Mouse (Mus musculus): Measurements from ENCODE around the gene Cmpk2. TPM values are rescaled to one million over a fixed set of nuclear protein-coding genes. Genes with fewer than 3 reads are reported as not detected.

Gene Cmpk2
- polyA plus RNA-seq, 1 experiment: 16.7 TPM

DNA sequence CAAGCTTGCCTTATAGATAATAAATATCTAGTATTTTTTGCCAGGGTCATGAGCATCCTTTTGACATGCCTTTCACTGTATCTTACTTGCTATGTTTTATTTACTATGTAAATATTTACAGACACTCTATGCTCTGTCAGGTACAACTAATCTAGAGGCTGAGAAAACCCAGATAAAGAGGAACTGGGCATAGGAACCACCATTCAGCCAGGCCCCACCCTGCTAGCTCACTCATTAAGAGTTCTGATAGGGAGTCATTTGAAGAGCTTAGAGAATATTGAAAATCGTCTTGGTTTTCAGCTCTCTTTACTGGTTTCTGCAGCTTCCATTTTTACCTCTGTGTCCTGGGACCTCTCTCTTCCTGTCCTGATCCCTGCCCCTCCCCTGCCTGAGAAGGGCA, 17.9 kb upstream of the Cmpk2 start:
- no peak for TF ChIP-seq CTCF (IDR thresholded peaks at IDR 0.05; ENCODE audit: extremely low read depth, insufficient read depth, low read length)
- Histone ChIP-seq H3K4me1 (ENCODE audit: control insufficient read depth, insufficient read depth, low read length) (no peaks in the 10 kb centered on the region), H3K4me3 (ENCODE audit: insufficient read depth, low read length) (no peak overlapping the region), H3K27ac (ENCODE audit: insufficient read depth, low read length) (no peak overlapping the region)

DNA sequence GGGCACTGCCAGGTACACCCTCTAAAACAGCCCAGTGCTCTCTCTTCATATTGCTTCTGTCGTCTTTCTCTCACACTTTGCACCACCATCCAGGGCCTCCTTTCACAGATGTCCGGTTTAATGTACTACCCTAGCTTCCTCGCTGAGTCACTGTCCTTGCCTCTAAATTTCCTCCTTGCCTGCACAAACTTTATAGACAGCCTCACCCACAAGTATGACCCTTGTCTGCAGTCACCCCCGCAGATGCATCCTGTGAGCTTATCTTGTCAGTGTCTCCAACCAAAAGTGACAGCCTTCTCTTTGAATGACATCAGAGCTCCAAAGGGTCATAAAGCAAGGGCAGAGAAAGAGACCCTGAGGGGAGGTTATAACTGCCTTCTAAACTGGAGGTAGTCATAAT, 16.1 kb upstream of the Cmpk2 start:
- no peak for TF ChIP-seq POLR2A (IDR thresholded peaks at IDR 0.05; ENCODE audit: extremely low read depth, insufficient read depth, low read length)
- TF ChIP-seq CTCF (IDR thresholded peaks at IDR 0.05; ENCODE audit: extremely low read depth, insufficient read depth, low read length): no peak
- Histone ChIP-seq H3K27ac (ENCODE audit: insufficient read depth, low read length) (no peak overlapping the region), H3K4me1 (ENCODE audit: control insufficient read depth, insufficient read depth, low read length) (no peaks in the 10 kb centered on the region), H3K4me3 (ENCODE audit: insufficient read depth, low read length) (no peak overlapping the region)

DNA sequence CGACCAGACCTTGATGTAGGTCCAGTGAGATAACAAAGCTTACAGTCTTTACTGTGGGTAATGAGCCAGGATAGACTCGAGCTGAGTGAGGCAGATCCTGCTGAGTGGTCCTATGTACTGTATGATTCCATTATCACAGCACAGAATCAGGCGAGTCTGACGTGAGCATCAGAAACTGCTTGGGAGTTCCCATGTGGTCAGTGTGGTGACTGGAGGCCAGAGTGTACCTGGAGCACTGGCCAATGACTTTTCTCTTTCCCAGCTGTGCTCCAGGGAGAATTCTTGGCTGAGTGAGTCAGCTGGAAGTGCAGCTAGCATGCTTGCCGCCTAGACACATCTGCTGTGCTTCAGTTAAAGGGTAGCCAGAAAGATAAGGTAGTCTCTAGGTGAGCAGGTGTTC, 14.3 kb upstream of the Cmpk2 start:
- H3K27ac ChIP-seq (ENCODE audit: insufficient read depth, low read length): no peak overlapping the region

DNA sequence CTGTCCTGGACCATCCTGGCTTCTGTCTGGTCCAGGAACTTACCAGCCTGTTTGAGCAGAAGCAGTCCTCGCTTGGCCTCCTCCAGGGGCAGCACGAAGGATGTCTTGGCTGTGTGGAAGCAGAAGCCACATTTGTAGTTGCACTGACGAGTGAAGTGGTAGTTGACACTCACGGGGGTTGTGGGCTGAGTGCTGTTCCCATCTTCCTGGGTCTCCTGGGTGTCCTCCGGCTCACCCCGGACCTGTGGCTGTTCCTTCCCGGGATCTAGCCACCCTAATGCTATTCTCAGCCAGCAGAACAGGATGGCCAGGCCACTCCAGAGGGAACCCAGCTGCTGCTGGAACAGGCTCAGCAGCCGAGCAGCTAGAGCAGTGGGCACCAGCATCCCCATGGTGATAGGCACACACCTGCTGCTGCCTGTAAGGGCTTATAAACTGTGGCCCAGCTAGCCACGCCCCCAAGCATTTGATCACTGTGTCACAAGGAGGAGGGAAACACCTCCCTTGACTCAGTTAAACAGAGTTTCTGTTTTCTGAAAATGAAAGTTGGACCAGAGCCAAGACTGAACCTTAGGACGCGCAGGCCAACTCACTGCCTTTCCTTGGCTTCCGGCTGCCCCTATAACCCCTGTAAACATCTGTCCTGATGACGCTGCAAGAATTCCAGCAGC, 12.8 kb upstream of the Cmpk2 start, which contains the start of gene Rsad2:
Gene Rsad2, minus strand, starts transcription at position 425 of the 671 bp plus-strand sequence.
- Histone ChIP-seq H3K27ac (ENCODE audit: insufficient read depth, low read length) (no peak within 1 kb of the TSS), H3K4me3 (ENCODE audit: insufficient read depth, low read length) (peak within 1 kb of the TSS; percentile 6; the same call in 1 of the 2 replicates), H3K4me1 (ENCODE audit: control insufficient read depth, insufficient read depth, low read length) (no peaks in the 10 kb centered on the region)
- TF ChIP-seq CTCF (IDR thresholded peaks at IDR 0.05; ENCODE audit: extremely low read depth, insufficient read depth, low read length) (no peak), POLR2A (IDR thresholded peaks at IDR 0.05; ENCODE audit: extremely low read depth, insufficient read depth, low read length) (no peak)

More for the DNA sequence above, 14.3 kb upstream of the Cmpk2 start:
- H3K4me3 ChIP-seq (ENCODE audit: insufficient read depth, low read length): no peak overlapping the region
- TF ChIP-seq POLR2A (IDR thresholded peaks at IDR 0.05; ENCODE audit: extremely low read depth, insufficient read depth, low read length): no peak
- TF ChIP-seq CTCF (IDR thresholded peaks at IDR 0.05; ENCODE audit: extremely low read depth, insufficient read depth, low read length): no peak
- H3K4me1 ChIP-seq (ENCODE audit: control insufficient read depth, insufficient read depth, low read length): no peaks in the 10 kb centered on the region

DNA sequence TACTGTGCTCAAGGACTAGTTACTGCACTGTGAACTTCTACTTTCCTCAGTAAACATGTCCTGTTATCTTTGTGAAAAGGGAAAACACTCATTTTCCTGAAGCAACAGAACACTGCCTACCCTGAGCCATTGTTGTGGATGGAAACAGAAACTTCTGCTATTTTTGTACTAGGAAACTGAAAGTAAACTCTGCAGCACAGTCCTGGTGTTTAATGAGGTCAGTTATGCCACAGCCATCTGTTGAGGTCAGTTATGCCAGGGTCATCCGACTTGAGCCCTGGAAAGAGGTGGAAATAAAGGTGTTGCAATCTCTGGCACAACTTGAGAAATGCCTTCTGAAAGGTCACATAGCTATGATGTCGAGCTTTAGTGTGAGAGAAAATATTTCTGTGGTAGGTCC, 8.9 kb upstream of the Cmpk2 start:
- H3K4me3 ChIP-seq (ENCODE audit: insufficient read depth, low read length): no peak overlapping the region
- H3K4me1 ChIP-seq (ENCODE audit: control insufficient read depth, insufficient read depth, low read length): no peaks in the 10 kb centered on the region
- no peak for TF ChIP-seq POLR2A (IDR thresholded peaks at IDR 0.05; ENCODE audit: extremely low read depth, insufficient read depth, low read length)
- no peak for TF ChIP-seq CTCF (IDR thresholded peaks at IDR 0.05; ENCODE audit: extremely low read depth, insufficient read depth, low read length)
- H3K27ac ChIP-seq (ENCODE audit: insufficient read depth, low read length): 0 out of 2 replicates have a peak overlapping the region, but pooled peaks have one; percentile 7

DNA sequence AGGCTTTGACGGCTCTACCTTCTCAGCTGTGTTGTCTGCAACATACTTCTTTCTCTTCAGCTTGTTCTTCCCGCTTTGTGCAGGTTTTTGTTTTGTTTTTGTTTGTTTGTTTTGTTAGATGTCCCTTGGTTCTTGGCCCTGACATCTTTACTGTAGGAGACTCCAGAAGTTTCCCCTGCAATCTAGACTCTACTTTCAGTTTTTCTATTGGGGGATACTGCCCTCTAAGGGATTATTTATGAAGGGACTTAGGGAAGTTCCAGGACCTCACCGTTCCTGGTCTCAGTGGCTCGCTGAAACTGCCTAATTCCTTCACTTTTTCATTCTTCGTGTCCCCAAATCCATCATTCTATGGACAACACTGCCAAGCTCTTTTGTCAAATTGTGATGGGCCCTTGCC, 3.4 kb upstream of the Cmpk2 start:
- no peak overlapping the region for H3K4me3 ChIP-seq (ENCODE audit: insufficient read depth, low read length)
- no peak for TF ChIP-seq CTCF (IDR thresholded peaks at IDR 0.05; ENCODE audit: extremely low read depth, insufficient read depth, low read length)
- H3K27ac ChIP-seq (ENCODE audit: insufficient read depth, low read length): no peak overlapping the region
- no peaks in the 10 kb centered on the region for H3K4me1 ChIP-seq (ENCODE audit: control insufficient read depth, insufficient read depth, low read length)

DNA sequence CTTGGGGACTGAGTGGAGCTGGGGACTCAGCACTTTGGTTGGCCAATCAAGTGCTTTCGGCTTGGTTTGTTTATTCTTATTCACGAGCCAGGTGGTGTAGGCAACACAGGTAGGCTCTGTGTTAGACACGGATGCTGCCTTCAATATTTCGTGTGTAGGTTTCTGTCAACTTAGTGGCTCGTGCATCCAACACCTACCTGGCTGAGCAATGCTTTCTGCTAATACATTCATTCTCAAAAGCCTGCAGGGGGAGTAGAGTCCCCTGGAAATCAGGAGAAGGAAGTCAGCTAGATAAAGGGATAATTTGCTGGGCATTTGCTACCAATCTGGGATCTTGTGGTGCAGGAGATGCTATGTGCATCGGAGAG, 1.0 kb downstream of the Cmpk2 start:
- Histone ChIP-seq H3K4me1 (ENCODE audit: control insufficient read depth, insufficient read depth, low read length) (peaks cover 6% of the 10 kb centered on the region; the same call in 1 of the 2 replicates), H3K27ac (ENCODE audit: insufficient read depth, low read length) (no peak overlapping the region), H3K4me3 (ENCODE audit: insufficient read depth, low read length) (peak overlapping the region; percentile 47)
- TF ChIP-seq POLR2A (IDR thresholded peaks at IDR 0.05; ENCODE audit: extremely low read depth, insufficient read depth, low read length) (no peak), CTCF (IDR thresholded peaks at IDR 0.05; ENCODE audit: extremely low read depth, insufficient read depth, low read length) (no peak)

DNA sequence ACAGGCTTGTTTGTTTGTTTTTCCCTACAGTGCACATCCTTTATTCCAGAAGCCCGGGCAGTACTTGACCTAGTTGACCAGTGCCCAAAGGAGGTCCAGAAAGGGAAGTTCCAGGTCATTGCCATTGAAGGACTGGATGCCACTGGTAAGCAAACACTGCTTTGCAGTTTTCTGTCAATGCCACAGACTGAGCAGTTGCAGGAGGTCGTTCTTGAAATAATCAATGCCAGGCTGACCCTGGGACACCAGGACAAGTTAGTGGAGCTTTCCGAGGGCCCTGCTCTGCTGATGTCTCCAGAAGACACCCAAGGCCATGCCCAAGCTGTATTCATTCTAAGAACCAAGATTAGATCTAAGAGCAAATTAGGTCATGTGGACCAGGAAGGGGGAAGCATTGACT, 2.4 kb downstream of the Cmpk2 start:
- TF ChIP-seq CTCF (IDR thresholded peaks at IDR 0.05; ENCODE audit: extremely low read depth, insufficient read depth, low read length) (no peak), POLR2A (IDR thresholded peaks at IDR 0.05; ENCODE audit: extremely low read depth, insufficient read depth, low read length) (no peak)
- H3K4me1 ChIP-seq (ENCODE audit: control insufficient read depth, insufficient read depth, low read length): peaks cover 6% of the 10 kb centered on the region; the same call in 1 of the 2 replicates
- H3K27ac ChIP-seq (ENCODE audit: insufficient read depth, low read length): no peak overlapping the region
- H3K4me3 ChIP-seq (ENCODE audit: insufficient read depth, low read length): no peak overlapping the region

DNA sequence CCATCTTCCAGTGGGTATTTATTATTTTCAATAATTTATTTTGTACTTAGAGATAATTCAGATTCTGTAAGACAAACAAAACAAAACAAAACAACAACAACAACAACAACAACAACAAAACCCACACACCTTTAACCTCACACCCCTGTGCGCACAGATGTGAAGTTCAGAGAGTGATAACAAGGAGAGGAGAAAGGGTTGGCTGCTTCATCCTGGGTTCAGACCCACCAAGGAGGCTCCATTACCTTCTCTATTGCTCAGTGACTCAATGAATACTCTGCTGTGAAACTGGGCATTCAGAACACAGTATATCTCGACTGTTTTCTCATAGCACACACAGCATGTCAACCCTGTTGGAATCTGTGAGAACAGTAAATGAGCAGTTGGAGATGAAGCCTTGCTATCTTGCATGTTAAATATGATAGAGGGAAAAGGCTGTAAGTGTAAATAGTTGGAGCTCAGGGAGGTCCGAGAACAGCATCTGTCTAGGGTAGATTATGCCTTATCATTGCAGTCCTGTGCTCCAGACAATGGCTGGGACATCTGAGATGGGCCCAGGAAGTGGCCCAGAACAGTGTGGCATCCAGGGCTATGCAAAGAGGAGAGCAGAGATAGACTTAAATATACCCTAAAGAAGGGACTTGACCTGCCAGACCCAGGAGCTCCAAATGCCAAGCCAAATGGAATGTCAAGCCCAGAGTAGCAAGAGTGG, 3.9 kb downstream of the Cmpk2 start:
- no peak overlapping the region for H3K4me3 ChIP-seq (ENCODE audit: insufficient read depth, low read length)
- H3K4me1 ChIP-seq (ENCODE audit: control insufficient read depth, insufficient read depth, low read length): peaks cover 6% of the 10 kb centered on the region; the same call in 1 of the 2 replicates
- no peak for TF ChIP-seq POLR2A (IDR thresholded peaks at IDR 0.05; ENCODE audit: extremely low read depth, insufficient read depth, low read length)
- no peak for TF ChIP-seq CTCF (IDR thresholded peaks at IDR 0.05; ENCODE audit: extremely low read depth, insufficient read depth, low read length)
- no peak overlapping the region for H3K27ac ChIP-seq (ENCODE audit: insufficient read depth, low read length)

DNA sequence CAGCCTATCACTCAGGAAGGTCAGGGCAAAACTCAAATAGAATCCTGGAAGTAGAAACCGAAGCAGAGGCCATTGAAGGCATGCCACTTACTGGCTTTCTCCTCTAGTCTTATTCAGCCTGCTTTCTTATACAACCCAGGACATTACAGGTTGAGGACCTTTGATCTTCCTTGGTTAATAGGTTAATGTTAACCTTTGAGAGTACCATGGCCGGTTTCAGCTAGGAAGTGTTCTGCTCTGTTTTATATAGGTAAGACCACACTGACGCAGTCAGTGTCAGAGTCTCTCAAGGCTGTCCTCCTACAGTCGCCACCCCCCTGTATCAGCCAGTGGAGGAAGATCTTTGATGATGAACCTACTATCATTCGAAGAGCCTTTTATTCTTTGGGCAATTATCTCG, 4.7 kb downstream of the Cmpk2 start:
- TF ChIP-seq POLR2A (IDR thresholded peaks at IDR 0.05; ENCODE audit: extremely low read depth, insufficient read depth, low read length): no peak
- TF ChIP-seq CTCF (IDR thresholded peaks at IDR 0.05; ENCODE audit: extremely low read depth, insufficient read depth, low read length): no peak
- Histone ChIP-seq H3K27ac (ENCODE audit: insufficient read depth, low read length) (no peak overlapping the region), H3K4me1 (ENCODE audit: control insufficient read depth, insufficient read depth, low read length) (peaks cover 7% of the 10 kb centered on the region; the same call in 1 of the 2 replicates), H3K4me3 (ENCODE audit: insufficient read depth, low read length) (no peak overlapping the region)
